In genomic region chr7:79914556-79914955, GRCm38 (mm10) we compare ENCODE assay signal across 8 mouse cellular contexts. TPM values are rescaled to one million over a fixed set of nuclear protein-coding genes. Genes with fewer than 3 reads are reported as not detected.
DNase-seq lines count a peak whose midpoint lies in the region.

No protein-coding gene starts in this region.

- DNase-seq in cerebellum, postnatal 10 days = peak; percentile 29 to 53
- no peak for DNase-seq in cerebellum, adult 9-11 months
- peak; percentile 17 for DNase-seq in right cerebral cortex, postnatal 14 days
- DNase-seq in right cerebral cortex, postnatal 4 days = no peak
- DNase-seq in heart, postnatal 4 days = peak; percentile 47
- DNase-seq in lung, postnatal 36 days = peak; percentile 50
- DNase-seq in frontal cortex, postnatal 25 days (ENCODE audit: low spot score in 2 of 2) = no peak
- no peak for DNase-seq in right cerebral cortex, postnatal 36 days (ENCODE audit: low spot score in 2 of 2)

RNA-seq across cellular contexts. Expression of gene Ap3s2, which starts 5.9 kb away (rescaled TPM):
- total RNA-seq in heart, postnatal 4 days (2021) = 10 to 100 TPM; 25.0 to 26.5 TPM

RNA-seq across cellular contexts. Expression of gene Arpin, which starts 20.6 kb away (rescaled TPM):
- total RNA-seq in heart, postnatal 4 days (2021) = 10 to 100 TPM; 25.1 to 26.0 TPM

RNA-seq across cellular contexts. Expression of gene Anpep, which starts 53.7 kb away (rescaled TPM):
- 10 to 100 TPM; 21.0 to 21.4 TPM for total RNA-seq in heart, postnatal 4 days (2021)

Comparison
In these comparisons a context has a peak if more than half of its experiments do, and no peak if none do; other contexts are left out.
1. DNase-seq: peak in cerebellum, postnatal 10 days (2 of 2), right cerebral cortex, postnatal 14 days (single experiment), heart, postnatal 4 days (single experiment) and lung, postnatal 36 days (single experiment); none in cerebellum, adult 9-11 months (single experiment), right cerebral cortex, postnatal 4 days (single experiment), frontal cortex, postnatal 25 days (0 of 2) and right cerebral cortex, postnatal 36 days (0 of 2).